Mouse (Mus musculus): Measurements from ENCODE around the gene Slc38a7. TPM values are rescaled to one million over a fixed set of nuclear protein-coding genes. Genes with fewer than 3 reads are reported as not detected.
"Not testable (repeated sequence)": the region's sequence is repeated elsewhere in the genome, so short reads cannot be mapped to it uniquely, and the experiment has no call there.

The Slc38a7 gene
- polyA plus RNA-seq, 1 experiment, result 3.6 TPM

GRCm38 (mm10) chr8:95833435-95833984 lies 19.8 kb downstream of the Slc38a7 start:
- peak overlapping the region; percentile 74 for H3K4me3 ChIP-seq (replicated peaks)

GRCm38 (mm10) chr8:95832603-95833434 lies 20.5 kb downstream of the Slc38a7 start:
- H3K27me3 ChIP-seq (replicated peaks), result peaks cover 34% of the 10 kb centered on the region
- peak overlapping the region; percentile 76 for H3K4me3 ChIP-seq (replicated peaks)
- TF ChIP-seq GATA1 (IDR thresholded peaks at IDR 0.05; ENCODE audit: borderline replicate concordance, low read length) (no peak), FLI1 (IDR thresholded peaks at IDR 0.05; ENCODE audit: low read length) (no peak)
- peaks cover 6% of the 10 kb centered on the region for H3K9me3 ChIP-seq
- peaks cover 20% of the 10 kb centered on the region for H3K4me1 ChIP-seq
- no peaks in the 10 kb centered on the region for H3K36me3 ChIP-seq (replicated peaks; ENCODE audit: low read length)

More at GRCm38 (mm10) chr8:95833435-95833984, 19.8 kb downstream of the Slc38a7 start:
- Histone ChIP-seq H3K36me3 (replicated peaks; ENCODE audit: low read length) (no peaks in the 10 kb centered on the region), H3K9me3 (peaks cover 6% of the 10 kb centered on the region), H3K27me3 (replicated peaks) (peaks cover 34% of the 10 kb centered on the region), H3K4me1 (peaks cover 20% of the 10 kb centered on the region)
- TF ChIP-seq GATA1 (IDR thresholded peaks at IDR 0.05; ENCODE audit: borderline replicate concordance, low read length) (no peak), FLI1 (IDR thresholded peaks at IDR 0.05; ENCODE audit: low read length) (no peak)

GRCm38 (mm10) chr8:95830144-95830543 lies 23.2 kb downstream of the Slc38a7 start:
- TF ChIP-seq FLI1 (IDR thresholded peaks at IDR 0.05; ENCODE audit: low read length), result no peak
- no peak for TF ChIP-seq GATA1 (IDR thresholded peaks at IDR 0.05; ENCODE audit: borderline replicate concordance, low read length)
- Histone ChIP-seq H3K36me3 (replicated peaks; ENCODE audit: low read length) (no peaks in the 10 kb centered on the region), H3K27me3 (replicated peaks) (peaks cover 23% of the 10 kb centered on the region), H3K4me3 (replicated peaks) (no peak overlapping the region), H3K9me3 (peaks cover 6% of the 10 kb centered on the region), H3K4me1 (peaks cover 20% of the 10 kb centered on the region)

GRCm38 (mm10) chr8:95825162-95825561 lies 28.2 kb downstream of the Slc38a7 start, which contains the start of gene Sap18b:
Gene Sap18b, plus strand, starts transcription at chr8:95825346.
- Histone ChIP-seq H3K9me3 (peaks cover 18% of the 10 kb centered on the region), H3K27me3 (replicated peaks) (peaks cover 15% of the 10 kb centered on the region), H3K4me1 (peaks cover 12% of the 10 kb centered on the region)
- not testable (repeated sequence) for H3K36me3 ChIP-seq (replicated peaks; ENCODE audit: low read length); H3K4me3 ChIP-seq (replicated peaks)

GRCm38 (mm10) chr8:95822699-95823098 lies 30.6 kb downstream of the Slc38a7 start:
- H3K36me3 ChIP-seq (replicated peaks; ENCODE audit: low read length), result no peaks in the 10 kb centered on the region
- no peak for TF ChIP-seq GATA1 (IDR thresholded peaks at IDR 0.05; ENCODE audit: borderline replicate concordance, low read length)
- no peak overlapping the region for H3K4me3 ChIP-seq (replicated peaks)
- peaks cover 12% of the 10 kb centered on the region; the same call in 1 of the 2 replicates for H3K9me3 ChIP-seq
- peaks cover 6% of the 10 kb centered on the region for H3K27me3 ChIP-seq (replicated peaks)
- H3K4me1 ChIP-seq, result peaks cover 12% of the 10 kb centered on the region

- Histone ChIP-seq H3K27me3 (replicated peaks) (peaks cover 6% of the 10 kb centered on the region), H3K36me3 (replicated peaks; ENCODE audit: low read length) (no peaks in the 10 kb centered on the region), H3K9me3 (peaks cover 12% of the 10 kb centered on the region; the same call in 1 of the 2 replicates), H3K4me3 (replicated peaks) (no peak overlapping the region), H3K4me1 (peaks cover 12% of the 10 kb centered on the region)
- TF ChIP-seq GATA1 (IDR thresholded peaks at IDR 0.05; ENCODE audit: borderline replicate concordance, low read length) (no peak), FLI1 (IDR thresholded peaks at IDR 0.05; ENCODE audit: low read length) (no peak)
Observed at GRCm38 (mm10) chr8:95822096-95822495, 31.2 kb downstream of the Slc38a7 start.

GRCm38 (mm10) chr8:95821266-95821665 lies 32.1 kb downstream of the Slc38a7 start:
- H3K9me3 ChIP-seq, result peaks cover 12% of the 10 kb centered on the region; the same call in 1 of the 2 replicates
- peaks cover 12% of the 10 kb centered on the region for H3K4me1 ChIP-seq
- TF ChIP-seq GATA1 (IDR thresholded peaks at IDR 0.05; ENCODE audit: borderline replicate concordance, low read length) (no peak), FLI1 (IDR thresholded peaks at IDR 0.05; ENCODE audit: low read length) (no peak)
- H3K27me3 ChIP-seq (replicated peaks), result peaks cover 4% of the 10 kb centered on the region
- H3K4me3 ChIP-seq (replicated peaks), result no peak overlapping the region
- H3K36me3 ChIP-seq (replicated peaks; ENCODE audit: low read length), result no peaks in the 10 kb centered on the region

GRCm38 (mm10) chr8:95818211-95818610 lies 35.1 kb downstream of the Slc38a7 start:
- no peak overlapping the region for H3K4me3 ChIP-seq (replicated peaks)
- peaks cover 3% of the 10 kb centered on the region; the same call in 1 of the 2 replicates for H3K9me3 ChIP-seq
- no peaks in the 10 kb centered on the region for H3K27me3 ChIP-seq (replicated peaks)
- peaks cover 10% of the 10 kb centered on the region for H3K4me1 ChIP-seq
- H3K36me3 ChIP-seq (replicated peaks; ENCODE audit: low read length), result no peaks in the 10 kb centered on the region
- TF ChIP-seq FLI1 (IDR thresholded peaks at IDR 0.05; ENCODE audit: low read length) (no peak), GATA1 (IDR thresholded peaks at IDR 0.05; ENCODE audit: borderline replicate concordance, low read length) (no peak)

GRCm38 (mm10) chr8:95817597-95817996 lies 35.7 kb downstream of the Slc38a7 start:
- no peaks in the 10 kb centered on the region for H3K36me3 ChIP-seq (replicated peaks; ENCODE audit: low read length)
- no peak overlapping the region for H3K4me3 ChIP-seq (replicated peaks)
- no peaks in the 10 kb centered on the region for H3K9me3 ChIP-seq
- no peaks in the 10 kb centered on the region for H3K27me3 ChIP-seq (replicated peaks)
- TF ChIP-seq FLI1 (IDR thresholded peaks at IDR 0.05; ENCODE audit: low read length) (no peak), GATA1 (IDR thresholded peaks at IDR 0.05; ENCODE audit: borderline replicate concordance, low read length) (no peak)
- H3K4me1 ChIP-seq, result peaks cover 4% of the 10 kb centered on the region

GRCm38 (mm10) chr8:95816044-95816708 lies 37.2 kb downstream of the Slc38a7 start:
- no peaks in the 10 kb centered on the region for H3K27me3 ChIP-seq (replicated peaks)
- TF ChIP-seq FLI1 (IDR thresholded peaks at IDR 0.05; ENCODE audit: low read length) (no peak), GATA1 (IDR thresholded peaks at IDR 0.05; ENCODE audit: borderline replicate concordance, low read length) (no peak)
- H3K9me3 ChIP-seq, result no peaks in the 10 kb centered on the region
- peaks cover 9% of the 10 kb centered on the region; the same call in 1 of the 2 replicates for H3K4me1 ChIP-seq
- H3K4me3 ChIP-seq (replicated peaks), result no peak overlapping the region
- H3K36me3 ChIP-seq (replicated peaks; ENCODE audit: low read length), result no peaks in the 10 kb centered on the region
